Comparison of ENCODE assay signal across 8 mouse cellular contexts in the genomic region with DNA sequence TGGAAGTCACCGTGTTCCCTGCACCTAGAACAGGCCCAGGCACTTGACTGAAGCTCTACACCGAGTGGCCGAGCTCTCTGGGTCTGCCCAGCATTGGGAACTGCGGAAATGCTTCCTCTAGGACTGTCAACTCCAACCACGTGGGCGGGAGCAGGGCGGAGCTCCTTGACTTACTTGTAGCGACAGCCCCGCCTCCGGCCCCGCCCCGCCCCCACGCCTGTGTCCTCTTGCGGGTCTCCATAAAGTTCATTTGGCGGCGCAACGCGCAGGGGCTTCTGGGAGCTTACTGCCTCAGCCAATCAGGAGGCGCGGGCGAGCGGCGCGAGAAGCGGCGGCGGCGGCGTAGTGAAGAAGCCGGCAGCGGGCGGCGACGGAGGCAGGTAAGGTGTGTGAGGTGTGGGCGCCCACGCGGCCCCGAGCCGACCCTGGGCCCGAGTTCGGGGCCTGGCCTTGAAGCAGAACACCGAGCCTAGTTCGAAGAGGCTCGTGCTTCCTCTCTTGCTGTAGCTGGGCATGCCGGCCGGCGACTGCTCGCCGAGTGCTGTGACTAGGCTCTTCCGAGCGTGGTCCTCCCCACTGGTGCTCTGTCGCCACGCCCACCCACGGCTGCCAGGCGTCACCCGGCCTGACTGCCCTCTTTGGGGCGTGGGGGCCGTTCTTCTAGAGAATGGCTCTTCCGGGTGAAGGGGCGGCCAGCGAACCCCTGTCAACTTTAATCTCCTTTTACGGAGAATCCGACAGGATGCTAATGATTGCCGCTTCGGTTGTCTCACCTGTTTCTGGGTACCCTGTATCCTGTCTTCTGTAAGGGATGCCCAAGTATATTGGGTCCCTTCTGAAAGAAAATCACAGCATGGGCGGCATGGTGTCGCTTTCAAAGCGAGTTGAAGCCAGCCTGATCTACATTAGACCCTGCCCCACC. TPM values are rescaled to one million over a fixed set of nuclear protein-coding genes. Genes with fewer than 3 reads are reported as not detected.
DNase-seq lines count a peak whose midpoint lies in the region; ATAC-seq and TF ChIP-seq lines count a peak whose summit lies in the region.

Gene Nup93 (plus strand): TSS at position 313 of the 922 bp plus-strand sequence.

- peak within 1 kb of the TSS; percentile 59; the same call in 1 of the 2 replicates for H3K27ac ChIP-seq in forebrain, embryonic 12.5 days
- H3K27ac ChIP-seq in heart, postnatal 0 days (ENCODE audit: low read depth) = peak within 1 kb of the TSS; percentile 69
- H3K27ac ChIP-seq in liver, embryonic 16.5 days (ENCODE audit: low read length) = peak within 1 kb of the TSS; percentile 81
- H3K27ac ChIP-seq in neural tube, embryonic 13.5 days (replicated peaks) = peak within 1 kb of the TSS; percentile 69
- H3K27ac ChIP-seq in testis, adult 2 months (ENCODE audit: control insufficient read depth, insufficient read depth, low read depth, low read length) = peak within 1 kb of the TSS; percentile 76

- peaks cover 18% of the 10 kb centered on the region; the same call in 1 of the 2 replicates for H3K36me3 ChIP-seq in E14TG2a.4 (ENCODE audit: insufficient read depth, low read length)
- no peaks in the 10 kb centered on the region for H3K36me3 ChIP-seq in forebrain, embryonic 12.5 days (replicated peaks)
- no peaks in the 10 kb centered on the region for H3K36me3 ChIP-seq in heart, postnatal 0 days (replicated peaks; ENCODE audit: control insufficient read depth, insufficient read depth, low read length)
- H3K36me3 ChIP-seq in liver, embryonic 16.5 days (ENCODE audit: control insufficient read depth, insufficient read depth) = no peaks in the 10 kb centered on the region
- no peaks in the 10 kb centered on the region for H3K36me3 ChIP-seq in neural tube, embryonic 13.5 days
- H3K36me3 ChIP-seq in testis, adult 2 months (ENCODE audit: control insufficient read depth, insufficient read depth, low read length) = no peaks in the 10 kb centered on the region

- H3K4me3 ChIP-seq in E14TG2a.4 (replicated peaks; ENCODE audit: low read length) = peak within 1 kb of the TSS; percentile 92
- H3K4me3 ChIP-seq in forebrain, embryonic 12.5 days (replicated peaks) = peak within 1 kb of the TSS; percentile 80
- H3K4me3 ChIP-seq in heart, postnatal 0 days (ENCODE audit: low read depth, low read length) = peak within 1 kb of the TSS; percentile 75
- H3K4me3 ChIP-seq in liver, embryonic 16.5 days (ENCODE audit: low read depth, low read length) = peak within 1 kb of the TSS; percentile 89
- peak within 1 kb of the TSS; percentile 68 for H3K4me3 ChIP-seq in neural tube, embryonic 13.5 days
- peak within 1 kb of the TSS; percentile 89 for H3K4me3 ChIP-seq in testis, adult 2 months (ENCODE audit: control insufficient read depth, low read depth, low read length)

- peak; percentile 99 for ATAC-seq in forebrain, embryonic 12.5 days (ENCODE audit: low FRiP score)
- ATAC-seq in heart, postnatal 0 days (ENCODE audit: insufficient read depth, low read depth) = peak; percentile 97
- peak; percentile 95 for ATAC-seq in liver, embryonic 16.5 days (ENCODE audit: low read depth)
- peak; percentile 97 for ATAC-seq in neural tube, embryonic 13.5 days (ENCODE audit: low read depth)

- TF ChIP-seq EP300 in heart, postnatal 0 days (IDR thresholded peaks at IDR 0.05; ENCODE audit: low read depth) = peak; percentile 80

- H3K9ac ChIP-seq in forebrain, embryonic 12.5 days = peak within 1 kb of the TSS; percentile 77
- H3K9ac ChIP-seq in heart, postnatal 0 days (replicated peaks; ENCODE audit: low read depth, low read length) = peak within 1 kb of the TSS; percentile 80
- H3K9ac ChIP-seq in liver, embryonic 16.5 days (ENCODE audit: low read depth, low read length) = peak within 1 kb of the TSS; percentile 85
- peak within 1 kb of the TSS; percentile 79 for H3K9ac ChIP-seq in neural tube, embryonic 13.5 days

- H3K4me1 ChIP-seq in E14TG2a.4 (replicated peaks; ENCODE audit: low read depth, low read length) = peaks cover 32% of the 10 kb centered on the region
- peaks cover 25% of the 10 kb centered on the region for H3K4me1 ChIP-seq in forebrain, embryonic 12.5 days
- peaks cover 16% of the 10 kb centered on the region; the same call in 1 of the 2 replicates for H3K4me1 ChIP-seq in heart, postnatal 0 days (ENCODE audit: control insufficient read depth, insufficient read depth)
- peaks cover 25% of the 10 kb centered on the region for H3K4me1 ChIP-seq in liver, embryonic 16.5 days (ENCODE audit: control insufficient read depth, low read depth, low read length)
- H3K4me1 ChIP-seq in neural tube, embryonic 13.5 days (replicated peaks) = peaks cover 23% of the 10 kb centered on the region
- peaks cover 4% of the 10 kb centered on the region; the same call in 1 of the 2 replicates for H3K4me1 ChIP-seq in testis, adult 2 months (ENCODE audit: control insufficient read depth, insufficient read depth, low read length)

- no peak for TF ChIP-seq CTCF in E14TG2a.4 (conservative IDR thresholded peaks at IDR 0.05; ENCODE audit: low read length)
- TF ChIP-seq CTCF in heart, postnatal 0 days (IDR thresholded peaks at IDR 0.05; ENCODE audit: low read depth) = no peak
- TF ChIP-seq CTCF in testis, adult 2 months (IDR thresholded peaks at IDR 0.05; ENCODE audit: control insufficient read depth, insufficient read depth, insufficient replicate concordance, low read depth, low read length) = no peak

- H3K27me3 ChIP-seq in E14TG2a.4 (ENCODE audit: insufficient read depth, low read length) = no peaks in the 10 kb centered on the region
- no peaks in the 10 kb centered on the region for H3K27me3 ChIP-seq in forebrain, embryonic 12.5 days
- no peaks in the 10 kb centered on the region for H3K27me3 ChIP-seq in heart, postnatal 0 days (ENCODE audit: control insufficient read depth, insufficient read depth, low read length)
- no peaks in the 10 kb centered on the region for H3K27me3 ChIP-seq in liver, embryonic 16.5 days (ENCODE audit: control insufficient read depth, insufficient read depth, low read depth, low read length)
- no peaks in the 10 kb centered on the region for H3K27me3 ChIP-seq in neural tube, embryonic 13.5 days
- no peaks in the 10 kb centered on the region for H3K27me3 ChIP-seq in testis, adult 2 months (ENCODE audit: control insufficient read depth, insufficient read depth, low read length)

- WGBS in forebrain, embryonic 12.5 days = under 1% methylated on average over 68 of the region's 68 CpGs
- WGBS in heart, postnatal 0 days = under 1% methylated on average over 67 of the region's 68 CpGs
- under 1% methylated on average over 66 of the region's 68 CpGs for WGBS in liver, embryonic 16.5 days (ENCODE audit: insufficient replicate concordance)
- WGBS in neural tube, embryonic 13.5 days = under 1% methylated on average over 68 of the region's 68 CpGs

- peak; percentile 71 for TF ChIP-seq POLR2A in testis, adult 2 months (IDR thresholded peaks at IDR 0.05; ENCODE audit: control insufficient read depth, low read depth, low read length)

- no peaks in the 10 kb centered on the region for H3K9me3 ChIP-seq in E14TG2a.4 (ENCODE audit: low read length)
- H3K9me3 ChIP-seq in forebrain, embryonic 12.5 days = no peaks in the 10 kb centered on the region
- H3K9me3 ChIP-seq in heart, postnatal 0 days (replicated peaks; ENCODE audit: control insufficient read depth, low read length) = no peaks in the 10 kb centered on the region
- H3K9me3 ChIP-seq in liver, embryonic 16.5 days (replicated peaks; ENCODE audit: control insufficient read depth, low read length) = no peaks in the 10 kb centered on the region
- H3K9me3 ChIP-seq in neural tube, embryonic 13.5 days = no peaks in the 10 kb centered on the region

- peak within 1 kb of the TSS; percentile 92 for H3K4me2 ChIP-seq in forebrain, embryonic 12.5 days
- peak within 1 kb of the TSS; percentile 98 for H3K4me2 ChIP-seq in heart, postnatal 0 days (ENCODE audit: low read depth, low read length)
- H3K4me2 ChIP-seq in liver, embryonic 16.5 days (ENCODE audit: low read depth, low read length) = peak within 1 kb of the TSS; percentile 95
- peak within 1 kb of the TSS; percentile 88 for H3K4me2 ChIP-seq in neural tube, embryonic 13.5 days

- DNase-seq in c-Kit-positive CD71-positive TER-119-positive erythroid progenitor cells, embryonic 14.5 days (ENCODE audit: low spot score) = peak; percentile 99
- DNase-seq in heart, postnatal 0 days (ENCODE audit: low spot score) = peak; percentile 96
- peak; percentile 100 for DNase-seq in kidney, postnatal 4 days

RNA-seq across cellular contexts. Expression of gene Nup93, which starts in this region (rescaled TPM):
- polyA plus RNA-seq in forebrain, embryonic 12.5 days (2016; fragmentation: Nextera tagmentation; extraction: Ambion mirVana) = 110 and 121 TPM in 2 replicates
- 21.9 and 71.8 TPM in 2 replicates for total RNA-seq in heart, postnatal 0 days (2014; rRNA removed; ENCODE audit: low replicate concordance)
- 29.8 and 31.4 TPM in 2 replicates for polyA plus RNA-seq in heart, postnatal 0 days (2015; fragmentation: Nextera tagmentation; extraction: Ambion mirVana)
- 34.0 and 37.7 TPM in 2 replicates for polyA plus RNA-seq in liver, embryonic 16.5 days (2015; fragmentation: Nextera tagmentation; extraction: Ambion mirVana)
- polyA plus RNA-seq in neural tube, embryonic 13.5 days (2015; fragmentation: Nextera tagmentation; extraction: Ambion mirVana) = 56.1 and 59.9 TPM in 2 replicates
- polyA plus RNA-seq in testis, adult 2 months (2012; rRNA removed) = 24.9 and 27.1 TPM in 2 replicates

Comparison
In these comparisons a context has a peak if more than half of its experiments do, and no peak if none do; other contexts are left out.
1. Peak in every context shown above with its lines: DNase-seq, ATAC-seq, H3K4me3 ChIP-seq and H3K27ac ChIP-seq.